Mouse (Mus musculus): ENCODE data around the gene Stac2.

DNA sequence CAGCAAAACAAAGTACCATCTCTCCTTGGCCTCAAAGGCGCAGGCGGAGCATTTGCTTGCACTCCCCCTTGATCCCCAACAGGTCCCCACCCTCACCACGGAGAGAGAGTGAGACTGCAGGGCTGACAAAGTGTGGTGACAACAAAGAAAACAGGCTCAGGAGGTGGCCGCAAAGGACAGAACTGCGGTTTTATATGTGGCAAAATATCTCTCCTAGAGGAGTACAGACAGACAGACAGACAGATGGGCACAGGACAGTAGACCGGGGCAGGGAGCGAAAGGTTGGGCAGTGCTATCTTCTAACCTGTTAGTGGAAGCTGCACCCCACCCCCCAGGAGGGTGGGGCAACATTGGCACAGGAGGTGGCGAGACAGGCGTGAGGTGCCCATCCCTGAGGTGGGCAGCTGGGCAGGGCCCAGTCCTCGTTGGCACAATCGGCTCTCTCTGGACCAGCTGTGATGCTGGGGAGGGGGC lies 51.9 kb downstream of the Stac2 start:
- TF ChIP-seq GATA1 (IDR thresholded peaks at IDR 0.05; ENCODE audit: borderline replicate concordance, low read length) (no peak), FLI1 (IDR thresholded peaks at IDR 0.05; ENCODE audit: low read length) (no peak)
